Mouse (Mus musculus): Measurements from ENCODE around the gene Xab2. TPM values are rescaled to one million over a fixed set of nuclear protein-coding genes. Genes with fewer than 3 reads are reported as not detected.
A peak's percentile ranks its signal among the peaks of the same experiment; 100 is the strongest.

Gene Xab2
- polyA plus RNA-seq, 1 experiment from 2014 or later, result 50.1 TPM

DNA sequence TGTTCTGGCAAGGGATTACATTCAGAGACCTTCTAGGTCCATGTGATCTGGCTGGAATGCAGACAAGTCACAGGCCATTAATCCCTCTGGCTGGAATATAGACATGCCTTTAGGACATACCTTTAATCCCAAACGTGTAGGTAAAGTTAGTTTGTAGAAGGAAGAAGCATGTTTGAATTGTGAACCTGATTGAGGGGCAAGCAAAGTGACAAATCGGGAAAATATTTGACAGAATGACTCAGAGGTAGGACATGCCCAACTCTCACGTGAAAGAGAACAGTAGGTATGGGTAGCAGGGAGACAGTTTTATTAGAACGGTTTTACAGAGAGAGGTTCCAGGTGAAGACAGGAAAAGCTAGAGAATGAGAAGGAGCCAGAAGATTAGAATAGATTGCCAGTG is 26.4 kb upstream of the Xab2 start:
- H3K4me2 ChIP-seq, result no peak overlapping the region
- ATAC-seq (ENCODE audit: insufficient number of reproducible peaks, low FRiP score, low TSS enrichment, low read depth), result no peak
- H3K27ac ChIP-seq, result no peak overlapping the region
- H3K36me3 ChIP-seq, result no peaks in the 10 kb centered on the region
- WGBS, result 62% methylated on average over 4 of the region's 4 CpGs
- H3K27me3 ChIP-seq, result no peaks in the 10 kb centered on the region
- H3K4me1 ChIP-seq, result no peaks in the 10 kb centered on the region
- no peak overlapping the region for H3K4me3 ChIP-seq
- H3K9ac ChIP-seq, result no peak overlapping the region
- H3K9me3 ChIP-seq, result no peaks in the 10 kb centered on the region

DNA sequence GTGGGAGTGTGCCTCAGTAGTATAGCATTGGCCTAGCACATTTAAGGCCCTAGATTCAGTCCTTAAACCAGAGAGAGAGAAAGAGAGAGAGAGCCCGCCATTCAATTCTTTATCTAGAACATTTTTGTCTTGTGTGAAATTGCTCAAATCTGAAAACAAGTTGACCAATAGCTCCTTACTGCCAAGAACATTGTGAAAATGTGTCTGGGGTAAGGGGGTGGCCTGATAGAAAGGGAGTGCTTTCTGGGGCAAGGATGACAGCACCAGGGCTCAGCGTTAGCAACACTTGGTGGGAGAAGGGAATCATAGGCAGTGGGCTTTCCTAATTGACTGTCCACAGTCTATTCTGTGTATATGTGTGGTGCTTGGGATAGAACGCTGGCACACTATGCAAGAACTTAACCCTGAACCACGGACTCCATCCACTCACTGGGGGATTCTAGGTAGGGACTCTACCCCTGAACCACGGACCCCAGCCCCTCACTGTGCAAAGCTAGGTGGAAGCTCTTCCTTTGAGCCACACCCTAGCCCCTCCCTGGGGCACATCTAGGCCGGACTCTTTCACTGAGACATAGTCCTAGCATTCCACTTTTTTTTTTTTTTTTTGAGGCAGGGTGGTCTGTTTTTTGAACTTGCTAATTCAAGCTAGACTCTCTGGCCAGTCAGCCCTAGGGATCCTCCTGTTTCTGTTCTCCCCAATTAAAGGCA is 25.9 kb upstream of the Xab2 start:
- 83% methylated on average over 6 of the region's 6 CpGs for WGBS
- Histone ChIP-seq H3K4me3 (no peak overlapping the region), H3K9ac (no peak overlapping the region), H3K9me3 (no peaks in the 10 kb centered on the region), H3K27me3 (no peaks in the 10 kb centered on the region), H3K4me2 (no peak overlapping the region), H3K36me3 (no peaks in the 10 kb centered on the region), H3K27ac (no peak overlapping the region), H3K4me1 (no peaks in the 10 kb centered on the region)
- no peak for ATAC-seq (ENCODE audit: insufficient number of reproducible peaks, low FRiP score, low TSS enrichment, low read depth)

DNA sequence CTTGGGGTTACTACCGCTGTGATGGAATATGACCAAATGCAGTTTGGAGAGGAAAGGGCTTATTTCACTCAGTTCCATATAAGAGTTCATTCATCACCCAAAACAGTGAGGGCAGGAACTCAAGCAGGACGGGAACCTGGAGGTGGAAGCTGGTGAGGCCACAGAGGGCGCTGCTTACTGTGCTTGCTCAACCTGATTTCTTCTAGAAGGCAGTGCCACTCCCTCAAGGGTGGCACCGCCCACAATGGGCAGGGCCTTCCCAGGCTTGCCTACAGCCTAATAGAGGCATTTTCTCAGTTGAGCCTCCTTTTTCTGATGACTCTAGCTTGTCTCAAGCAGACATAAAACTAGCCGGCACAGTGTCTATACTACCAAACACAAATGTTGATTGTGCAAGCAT is 24.7 kb upstream of the Xab2 start:
- no peak for ATAC-seq (ENCODE audit: insufficient number of reproducible peaks, low FRiP score, low TSS enrichment, low read depth)
- no peaks in the 10 kb centered on the region for H3K27me3 ChIP-seq
- no peaks in the 10 kb centered on the region for H3K36me3 ChIP-seq
- H3K4me1 ChIP-seq, result no peaks in the 10 kb centered on the region
- H3K4me2 ChIP-seq, result no peak overlapping the region
- WGBS, result 16% methylated on average over 5 of the region's 5 CpGs
- H3K9ac ChIP-seq, result no peak overlapping the region
- H3K9me3 ChIP-seq, result no peaks in the 10 kb centered on the region
- no peak overlapping the region for H3K4me3 ChIP-seq
- no peak overlapping the region for H3K27ac ChIP-seq

DNA sequence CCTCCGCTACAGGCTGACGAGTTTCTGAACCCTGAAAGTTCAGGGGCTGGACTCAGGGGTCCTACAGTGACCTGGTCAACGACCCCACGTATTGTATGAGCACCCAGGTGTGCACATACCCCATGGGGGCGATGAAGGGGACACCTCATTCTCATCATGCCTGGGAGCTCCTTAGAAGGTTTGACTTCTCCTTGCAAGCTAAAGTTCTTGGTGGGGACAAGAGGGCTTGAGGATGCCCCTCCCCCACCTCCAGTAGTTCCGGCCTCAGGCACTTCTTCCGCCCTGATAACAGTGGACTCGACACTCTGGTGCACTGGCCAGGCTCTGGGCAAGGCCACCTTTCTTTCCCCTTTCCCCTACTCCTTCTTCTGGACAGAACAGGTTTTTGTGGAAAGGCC is 10.4 kb upstream of the Xab2 start:
- 17% methylated on average over 8 of the region's 8 CpGs for WGBS
- peak overlapping the region; percentile 68 for H3K4me2 ChIP-seq
- no peaks in the 10 kb centered on the region for H3K9me3 ChIP-seq
- peaks cover 15% of the 10 kb centered on the region for H3K4me1 ChIP-seq
- H3K9ac ChIP-seq, result peak overlapping the region; percentile 26; the same call in 1 of the 2 replicates
- H3K27me3 ChIP-seq, result peaks cover 21% of the 10 kb centered on the region; the same call in 1 of the 2 replicates
- peak overlapping the region; percentile 49 for H3K4me3 ChIP-seq
- no peak overlapping the region for H3K27ac ChIP-seq
- 0 out of 2 replicates have a peak, but pooled peaks have one; percentile 8 for ATAC-seq (ENCODE audit: insufficient number of reproducible peaks, low FRiP score, low TSS enrichment, low read depth)
- 0 out of 2 replicates have a peak, but pooled peaks cover 4% of the 10 kb centered on the region for H3K36me3 ChIP-seq

DNA sequence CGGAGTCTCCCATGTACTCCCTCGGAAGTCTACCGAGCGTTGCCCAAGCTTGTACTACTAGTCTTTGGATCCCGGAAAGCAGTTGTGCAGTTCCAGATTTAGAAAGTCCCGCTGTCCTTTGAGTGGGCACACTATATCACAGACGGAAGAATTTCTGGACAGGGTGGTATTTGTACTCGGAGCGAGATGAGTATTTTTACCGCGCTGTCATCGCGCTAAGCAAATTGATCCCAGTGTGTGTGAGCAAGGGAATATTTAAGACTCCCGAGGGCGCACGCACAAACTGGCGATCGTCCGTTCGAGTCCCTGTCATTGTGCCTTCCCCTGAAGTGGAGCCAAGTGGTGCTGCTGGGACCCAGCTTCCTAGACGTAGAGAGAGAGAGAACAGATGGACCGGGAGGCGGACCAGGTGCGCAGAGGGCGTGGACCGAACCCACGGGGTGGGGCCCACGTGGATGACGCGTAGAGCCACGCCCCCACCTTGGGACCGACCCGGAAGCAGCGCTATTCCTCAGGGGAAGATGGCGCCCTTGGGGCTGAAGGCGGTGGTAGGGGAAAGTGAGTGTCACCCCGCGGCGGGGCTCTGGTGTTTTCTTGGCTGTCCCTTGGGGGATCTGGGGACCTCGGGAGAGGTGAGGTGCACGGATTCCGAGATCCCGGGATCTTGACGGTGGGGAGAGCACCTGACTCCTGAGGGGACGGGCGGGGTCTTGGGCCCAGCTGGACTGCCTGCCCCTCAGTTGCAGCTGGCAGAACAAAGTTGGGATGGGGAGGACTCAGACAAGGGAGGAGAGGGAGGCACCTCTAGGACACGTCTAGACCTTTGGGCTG is 9.7 kb upstream of the Xab2 start, which contains the start of gene Stxbp2:
Stxbp2 (plus strand) TSS at position 309 of the 831 bp plus-strand sequence.
- Histone ChIP-seq H3K27me3 (peaks cover 21% of the 10 kb centered on the region; the same call in 1 of the 2 replicates), H3K4me3 (peak within 1 kb of the TSS; percentile 49), H3K9ac (peak within 1 kb of the TSS; percentile 26), H3K4me1 (peaks cover 15% of the 10 kb centered on the region), H3K27ac (no peak within 1 kb of the TSS), H3K9me3 (no peaks in the 10 kb centered on the region), H3K4me2 (peak within 1 kb of the TSS; percentile 68), H3K36me3 (no peaks in the 10 kb centered on the region)
- ATAC-seq (ENCODE audit: insufficient number of reproducible peaks, low FRiP score, low TSS enrichment, low read depth), result peak; percentile 75; the same call in 1 of the 2 replicates
- 6% methylated on average over 47 of the region's 47 CpGs for whole genome bisulfite sequencing

DNA sequence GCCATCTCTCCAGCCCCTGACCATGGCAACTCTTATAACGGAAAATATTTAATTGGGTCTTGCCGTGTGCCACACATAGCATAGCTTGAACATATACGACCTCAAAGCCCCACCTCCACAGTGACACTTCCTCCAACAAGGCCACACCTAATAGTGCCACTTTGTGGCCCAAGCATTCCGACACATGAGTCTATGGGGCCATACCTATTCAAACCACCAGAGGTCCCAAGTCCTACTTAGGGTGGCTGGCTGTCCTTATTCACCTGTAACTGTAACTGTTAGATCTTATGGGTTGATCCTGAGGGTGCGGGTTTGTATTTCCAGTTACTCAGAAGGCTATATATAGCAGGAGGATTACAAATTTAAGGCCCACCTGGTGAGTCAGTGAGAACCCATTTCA is 6.9 kb upstream of the Xab2 start:
- no peaks in the 10 kb centered on the region for H3K36me3 ChIP-seq
- 23% methylated on average over 5 of the region's 5 CpGs for WGBS
- no peak overlapping the region for H3K9ac ChIP-seq
- H3K27me3 ChIP-seq, result peaks cover 21% of the 10 kb centered on the region; the same call in 1 of the 2 replicates
- ATAC-seq (ENCODE audit: insufficient number of reproducible peaks, low FRiP score, low TSS enrichment, low read depth), result no peak
- no peak overlapping the region for H3K4me2 ChIP-seq
- no peak overlapping the region for H3K27ac ChIP-seq
- no peaks in the 10 kb centered on the region for H3K9me3 ChIP-seq
- peaks cover 15% of the 10 kb centered on the region for H3K4me1 ChIP-seq
- H3K4me3 ChIP-seq, result no peak overlapping the region

DNA sequence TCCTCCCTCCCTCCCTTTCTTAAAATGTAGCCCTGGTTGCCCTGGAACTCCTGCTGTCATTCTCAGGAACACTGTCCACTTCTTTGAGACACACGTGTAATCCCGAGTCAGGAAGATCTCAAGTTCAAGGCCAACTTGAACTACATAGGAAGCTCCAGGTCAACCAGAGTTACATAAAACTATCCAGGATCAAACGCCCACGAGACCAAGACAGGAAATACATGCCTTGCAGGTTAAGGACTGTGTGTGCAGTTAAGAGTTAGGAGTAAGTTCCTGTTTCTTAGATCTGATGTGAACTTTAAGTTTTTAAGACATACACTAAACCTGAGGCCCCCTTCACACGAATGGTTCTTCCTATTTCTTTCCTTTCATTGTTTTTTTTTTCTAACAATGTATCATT is 5.9 kb upstream of the Xab2 start:
- Histone ChIP-seq H3K4me3 (no peak overlapping the region), H3K4me2 (no peak overlapping the region), H3K36me3 (no peaks in the 10 kb centered on the region), H3K9ac (no peak overlapping the region), H3K27ac (no peak overlapping the region), H3K4me1 (peaks cover 19% of the 10 kb centered on the region), H3K9me3 (no peaks in the 10 kb centered on the region), H3K27me3 (peaks cover 21% of the 10 kb centered on the region; the same call in 1 of the 2 replicates)
- WGBS, result 57% methylated on average over 5 of the region's 5 CpGs
- no peak for ATAC-seq (ENCODE audit: insufficient number of reproducible peaks, low FRiP score, low TSS enrichment, low read depth)

DNA sequence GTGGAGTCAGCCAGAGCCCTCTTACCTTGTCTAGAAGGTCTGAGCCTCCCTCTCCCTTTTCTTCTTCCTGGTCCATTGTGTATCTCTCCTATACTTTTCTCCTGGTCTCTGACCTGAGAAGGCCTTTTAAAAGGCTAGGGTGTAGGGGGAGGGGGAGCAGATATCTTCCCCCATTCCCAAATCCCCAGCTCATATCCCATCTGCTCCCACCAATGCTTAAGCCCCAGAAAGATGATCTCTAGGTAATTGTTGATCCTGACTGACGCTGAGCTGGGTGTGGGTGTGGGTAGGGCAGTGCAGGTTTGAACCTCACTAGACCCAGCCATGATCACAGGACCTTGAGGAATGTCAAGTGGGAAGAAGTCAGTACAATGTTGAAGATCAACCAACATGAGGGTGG is 4.3 kb upstream of the Xab2 start, which contains the start of gene Pcp2:
Pcp2 (minus strand) TSS at position 101 of the 400 bp plus-strand sequence.
- no peaks in the 10 kb centered on the region for H3K9me3 ChIP-seq
- 64% methylated on average over 1 of the region's 1 CpGs for WGBS
- H3K27ac ChIP-seq, result no peak within 1 kb of the TSS
- H3K36me3 ChIP-seq, result no peaks in the 10 kb centered on the region
- peaks cover 10% of the 10 kb centered on the region for H3K4me1 ChIP-seq
- H3K9ac ChIP-seq, result no peak within 1 kb of the TSS
- H3K27me3 ChIP-seq, result peaks cover 13% of the 10 kb centered on the region; the same call in 1 of the 2 replicates
- H3K4me2 ChIP-seq, result no peak within 1 kb of the TSS
- no peak within 1 kb of the TSS for H3K4me3 ChIP-seq
- no peak for ATAC-seq (ENCODE audit: insufficient number of reproducible peaks, low FRiP score, low TSS enrichment, low read depth)

DNA sequence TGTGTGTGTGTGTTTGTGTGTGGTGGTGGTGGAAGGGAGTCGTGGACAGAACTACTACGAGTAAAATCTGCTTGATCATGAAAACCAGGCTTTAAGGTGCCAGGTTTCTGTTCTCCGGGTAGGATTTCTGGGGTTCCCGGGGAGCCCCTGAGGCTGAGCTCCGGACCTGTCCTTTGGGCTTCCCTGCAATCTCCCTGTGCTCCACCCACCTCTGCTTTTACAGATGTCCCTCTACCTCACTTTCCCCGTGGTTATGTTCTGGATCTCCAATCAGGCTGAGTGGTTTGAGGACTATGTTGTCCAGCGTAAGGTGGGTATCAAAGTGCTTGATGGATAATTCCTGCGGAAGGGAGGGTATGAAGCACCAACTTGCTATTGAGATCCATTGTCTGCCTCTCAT is 1.0 kb upstream of the Xab2 start:
- 75% methylated on average over 8 of the region's 8 CpGs for WGBS
- Histone ChIP-seq H3K4me1 (peaks cover 21% of the 10 kb centered on the region), H3K27ac (no peak overlapping the region), H3K4me2 (peak overlapping the region; percentile 57), H3K9ac (no peak overlapping the region; the same call in 1 of the 2 replicates), H3K4me3 (peak overlapping the region; percentile 72), H3K27me3 (no peaks in the 10 kb centered on the region), H3K36me3 (peaks cover 18% of the 10 kb centered on the region), H3K9me3 (no peaks in the 10 kb centered on the region)
- ATAC-seq (ENCODE audit: insufficient number of reproducible peaks, low FRiP score, low TSS enrichment, low read depth), result no peak

DNA sequence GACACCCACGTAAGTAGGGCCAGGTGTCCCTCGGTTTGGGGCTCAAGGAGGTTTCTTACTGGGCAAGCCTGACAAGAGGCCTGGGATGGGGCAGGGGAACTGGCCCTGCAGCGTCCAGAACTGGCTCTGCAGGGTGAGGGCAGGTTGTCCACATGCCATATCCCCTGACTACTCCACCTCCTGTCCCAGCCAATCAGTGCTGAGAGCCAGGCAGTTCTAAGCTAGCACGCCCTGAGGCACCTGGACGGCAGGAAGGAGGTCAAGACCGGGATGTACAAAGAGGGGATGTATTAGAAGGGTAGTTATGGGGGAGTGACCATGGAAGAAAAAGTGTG is 11.3 kb downstream of the Xab2 start:
- Histone ChIP-seq H3K4me2 (no peak overlapping the region), H3K36me3 (peaks cover 82% of the 10 kb centered on the region), H3K9me3 (no peaks in the 10 kb centered on the region), H3K4me1 (peaks cover 5% of the 10 kb centered on the region; the same call in 1 of the 2 replicates), H3K9ac (no peak overlapping the region), H3K27ac (no peak overlapping the region; the same call in 1 of the 2 replicates), H3K4me3 (no peak overlapping the region), H3K27me3 (no peaks in the 10 kb centered on the region)
- WGBS, result 66% methylated on average over 6 of the region's 6 CpGs
- ATAC-seq (ENCODE audit: insufficient number of reproducible peaks, low FRiP score, low TSS enrichment, low read depth), result no peak

DNA sequence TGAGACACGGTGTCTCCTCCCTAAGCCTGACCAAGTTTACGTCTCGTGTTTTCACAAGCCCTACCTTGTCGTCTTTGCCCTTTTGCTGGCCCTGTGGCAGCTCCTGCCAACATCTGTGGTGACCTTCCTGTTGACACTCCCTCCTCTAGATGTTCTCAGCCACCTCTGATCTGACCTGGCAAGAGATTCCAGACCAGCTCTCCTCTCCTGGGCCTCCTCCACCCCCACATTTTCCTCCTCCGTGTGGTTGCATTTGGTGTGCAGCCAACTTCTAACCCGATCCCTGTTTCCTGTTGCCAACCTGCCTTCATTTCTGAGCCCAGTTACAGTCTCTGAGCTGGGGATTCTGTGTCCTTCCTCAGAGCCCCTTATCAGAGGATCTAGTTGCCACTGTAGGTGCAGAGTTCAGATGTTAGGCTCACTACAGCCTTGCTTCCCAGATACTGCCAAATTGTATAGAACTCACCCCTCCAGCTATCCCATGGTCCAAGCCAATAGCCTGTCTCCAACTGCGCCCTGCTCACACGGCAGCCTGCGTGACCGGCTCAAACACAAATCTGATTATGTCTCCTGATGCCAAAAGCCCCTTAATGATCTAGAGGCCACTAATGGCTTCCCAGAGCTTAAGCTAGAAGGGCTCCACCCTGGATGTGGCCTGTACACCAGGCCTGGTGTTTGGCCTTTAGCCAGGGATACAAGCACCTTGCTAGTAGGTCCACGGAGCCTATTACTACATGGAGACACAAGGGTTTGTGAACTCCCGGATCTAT is 11.9 kb downstream of the Xab2 start:
- no peaks in the 10 kb centered on the region for H3K9me3 ChIP-seq
- no peak overlapping the region for H3K4me3 ChIP-seq
- no peak for ATAC-seq (ENCODE audit: insufficient number of reproducible peaks, low FRiP score, low TSS enrichment, low read depth)
- peaks cover 5% of the 10 kb centered on the region; the same call in 1 of the 2 replicates for H3K4me1 ChIP-seq
- H3K4me2 ChIP-seq, result no peak overlapping the region
- H3K27me3 ChIP-seq, result no peaks in the 10 kb centered on the region
- peak overlapping the region; percentile 27; the same call in 1 of the 2 replicates for H3K27ac ChIP-seq
- peaks cover 80% of the 10 kb centered on the region for H3K36me3 ChIP-seq
- H3K9ac ChIP-seq, result no peak overlapping the region
- 72% methylated on average over 12 of the region's 12 CpGs for WGBS

Measured in limb, embryonic 15.5 days (tissue).